In the genomic region with DNA sequence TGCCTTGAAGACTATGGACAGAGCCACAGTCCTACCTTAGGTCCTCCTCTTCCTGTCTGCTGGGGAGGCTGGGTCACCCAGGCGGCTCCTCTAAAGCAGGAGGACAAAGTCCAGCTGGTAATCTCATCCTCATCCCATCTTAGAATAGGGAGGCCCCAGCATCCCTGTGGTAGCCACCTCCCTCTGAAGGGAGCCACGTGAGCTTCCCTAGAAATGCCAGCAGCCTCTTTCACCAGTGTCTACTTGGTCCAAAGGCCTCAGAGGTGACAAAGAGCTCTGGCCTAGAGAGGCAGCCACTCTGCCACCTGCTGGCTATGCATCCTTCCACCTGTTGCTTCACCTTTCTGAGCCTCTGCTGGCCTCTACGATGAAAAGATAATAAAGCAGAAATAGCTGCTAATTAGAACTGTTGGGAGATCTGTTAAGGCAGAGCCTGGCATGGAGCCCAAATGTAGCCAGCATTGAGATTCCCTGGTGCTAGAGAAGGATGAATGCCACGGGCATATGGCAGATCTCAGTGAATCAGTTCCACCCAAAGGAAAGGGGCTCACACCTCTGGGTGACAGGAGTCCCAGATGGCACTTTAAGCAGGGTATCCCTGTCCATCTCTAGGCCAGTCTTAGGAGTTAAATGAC, we compare ENCODE assay signal across 10 mouse cellular contexts. TPM values are rescaled to one million over a fixed set of nuclear protein-coding genes. Genes with fewer than 3 reads are reported as not detected.
DNase-seq lines count a peak whose midpoint lies in the region; ATAC-seq and TF ChIP-seq lines count a peak whose summit lies in the region.
"Had no signal": no experiment of that assay in that cellular context is flagged by ENCODE, and none has a peak within 500 bp of the region (broad histone marks: within the 10 kb centered on the region; RNA-seq: fewer than 3 reads in every experiment).

No protein-coding gene starts in this region.

- peak; percentile 51 for TF ChIP-seq CTCF in heart, postnatal 0 days (IDR thresholded peaks at IDR 0.05; ENCODE audit: low read depth)
- TF ChIP-seq CTCF in ES-Bruce4 (IDR thresholded peaks at IDR 0.05; ENCODE audit: low read depth, low read length): peak; percentile 53

- no peak for TF ChIP-seq EP300 in heart, postnatal 0 days (IDR thresholded peaks at IDR 0.05; ENCODE audit: low read depth)
- TF ChIP-seq EP300 in ES-Bruce4 (IDR thresholded peaks at IDR 0.05; ENCODE audit: insufficient read depth, low read depth, low read length): no peak

- H3K9me3 ChIP-seq in heart, postnatal 0 days (replicated peaks; ENCODE audit: control insufficient read depth, low read length): peaks cover under 1% of the 10 kb centered on the region; the same call in 1 of the 2 replicates
- H3K9me3 ChIP-seq in ES-Bruce4 (replicated peaks; ENCODE audit: control insufficient read depth, insufficient read depth, low read length, poor library complexity, severe bottlenecking): no peaks in the 10 kb centered on the region
- no peaks in the 10 kb centered on the region for H3K9me3 ChIP-seq in midbrain, embryonic 11.5 days (ENCODE audit: control insufficient read depth, low read length)

- intact Hi-C loops in heart, postnatal 25 days (cut with DNase I): loop anchor here (1.0 kb wide), 1 partner anchor 150 kb away; no protein-coding TSS in a partner anchor

- DNase-seq in heart, postnatal 0 days (ENCODE audit: low spot score): no peak
- no peak for DNase-seq in heart, postnatal 25 days (ENCODE audit: low spot score)
- peak; percentile 49 to 62 for DNase-seq in cerebellum, postnatal 10 days
- DNase-seq in kidney, postnatal 36 days: peak; percentile 79 to 87
- DNase-seq in spleen, adult 18-20 months: no peak
- no peak for DNase-seq in left cerebral cortex, adult 11 months (ENCODE audit: low spot score)
- no peak for DNase-seq in midbrain, embryonic 11.5 days (ENCODE audit: low spot score, missing footprints)

- H3K4me3 ChIP-seq in heart, postnatal 0 days (ENCODE audit: low read depth, low read length): no peak overlapping the region
- H3K4me3 ChIP-seq in ES-Bruce4 (ENCODE audit: low read depth, low read length): no peak overlapping the region
- no peak overlapping the region for H3K4me3 ChIP-seq in midbrain, embryonic 11.5 days (ENCODE audit: low read depth, low read length)
- H3K4me3 ChIP-seq: heart, embryonic 13.5 days had no signal

- no peaks in the 10 kb centered on the region for H3K27me3 ChIP-seq in heart, postnatal 0 days (ENCODE audit: control insufficient read depth, insufficient read depth, low read length)
- H3K27me3 ChIP-seq in ES-Bruce4 (ENCODE audit: control insufficient read depth, insufficient read depth, low read length, poor library complexity, severe bottlenecking): no peaks in the 10 kb centered on the region; the same call in 1 of the 2 replicates
- H3K27me3 ChIP-seq in midbrain, embryonic 11.5 days (ENCODE audit: control insufficient read depth, insufficient read depth, low read length): no peaks in the 10 kb centered on the region

- H3K9ac ChIP-seq in heart, postnatal 0 days (replicated peaks; ENCODE audit: low read depth, low read length): no peak overlapping the region
- no peak overlapping the region for H3K9ac ChIP-seq in ES-Bruce4 (ENCODE audit: low read depth, poor library complexity, severe bottlenecking)
- no peak overlapping the region for H3K9ac ChIP-seq in midbrain, embryonic 11.5 days (ENCODE audit: low read length)
- H3K9ac ChIP-seq: heart, embryonic 13.5 days had no signal

- TF ChIP-seq POLR2A in ES-Bruce4 (IDR thresholded peaks at IDR 0.05; ENCODE audit: insufficient read depth, low read length): no peak

- no peaks in the 10 kb centered on the region for H3K4me1 ChIP-seq in heart, postnatal 0 days (ENCODE audit: control insufficient read depth, insufficient read depth)
- no peaks in the 10 kb centered on the region for H3K4me1 ChIP-seq in ES-Bruce4 (ENCODE audit: control insufficient read depth, insufficient read depth, low read length)
- no peaks in the 10 kb centered on the region for H3K4me1 ChIP-seq in midbrain, embryonic 11.5 days (ENCODE audit: control insufficient read depth, insufficient read depth, low read length)
- H3K4me1 ChIP-seq: heart, embryonic 13.5 days had no signal

- H3K4me2 ChIP-seq in heart, postnatal 0 days (ENCODE audit: low read depth, low read length): no peak overlapping the region
- H3K4me2 ChIP-seq in midbrain, embryonic 11.5 days: no peak overlapping the region
- H3K4me2 ChIP-seq: heart, embryonic 13.5 days had no signal

- no peak for ATAC-seq in heart, postnatal 0 days (ENCODE audit: insufficient read depth, low read depth)
- no peak for ATAC-seq in midbrain, embryonic 11.5 days (ENCODE audit: low FRiP score)

- WGBS in heart, postnatal 0 days: 45% methylated on average over 4 of the region's 4 CpGs
- WGBS in midbrain, embryonic 11.5 days: 67% methylated on average over 4 of the region's 4 CpGs

- H3K27ac ChIP-seq in heart, postnatal 0 days (ENCODE audit: low read depth): no peak overlapping the region
- H3K27ac ChIP-seq in ES-Bruce4 (ENCODE audit: insufficient read depth, low read length): no peak overlapping the region
- H3K27ac ChIP-seq in midbrain, embryonic 11.5 days (ENCODE audit: low read depth, low read length): no peak overlapping the region
- H3K27ac ChIP-seq: heart, embryonic 13.5 days had no signal

- no peaks in the 10 kb centered on the region for H3K36me3 ChIP-seq in heart, postnatal 0 days (replicated peaks; ENCODE audit: control insufficient read depth, insufficient read depth, low read length)
- no peaks in the 10 kb centered on the region for H3K36me3 ChIP-seq in ES-Bruce4 (ENCODE audit: control insufficient read depth, insufficient read depth, low read length, poor library complexity, severe bottlenecking)
- no peaks in the 10 kb centered on the region for H3K36me3 ChIP-seq in midbrain, embryonic 11.5 days (ENCODE audit: control insufficient read depth, insufficient read depth, low read length)
- H3K36me3 ChIP-seq: heart, embryonic 13.5 days had no signal

RNA-seq across cellular contexts. Expression of gene Pdgfa, which starts 10.1 kb away (rescaled TPM):
- total RNA-seq in heart, postnatal 0 days (2014; rRNA removed; ENCODE audit: low replicate concordance): 60.5 and 78.0 TPM in 2 replicates
- 47.2 and 49.6 TPM in 2 replicates for polyA plus RNA-seq in heart, postnatal 0 days (2015; fragmentation: Nextera tagmentation; extraction: Ambion mirVana)
- 10 to 100 TPM; 23.3 to 27.2 TPM for total RNA-seq in heart, postnatal 25 days (2021)
- polyA plus RNA-seq in ES-Bruce4 (2011; ENCODE audit: insufficient read depth, insufficient read length, low read depth, missing spikeins): 48.7 and 49.5 TPM in 2 replicates
- 3.3 and 3.9 TPM in 2 replicates for polyA plus RNA-seq in midbrain, embryonic 11.5 days (2014; fragmentation: Nextera tagmentation; extraction: Ambion mirVana)
- total RNA-seq: MEL had no signal

Comparison
In these comparisons a context has a peak if more than half of its experiments do, and no peak if none do; other contexts are left out.
1. DNase-seq: peak in cerebellum, postnatal 10 days (2 of 2) and kidney, postnatal 36 days (2 of 2); none in heart, postnatal 0 days (single experiment), heart, postnatal 25 days (single experiment), spleen, adult 18-20 months (0 of 2), left cerebral cortex, adult 11 months (single experiment) and midbrain, embryonic 11.5 days (single experiment).